Mouse (Mus musculus) lung, postnatal 36 days (tissue): ENCODE results near the gene Slc30a10.

ENCODE experiments used
- DNase-seq: peaks from one replicate; pipeline ENCODE4 v3.0.0; 2022; ENCODE audit warnings: mixed read lengths

Slc30a10 gene

GRCm38 (mm10) chr1:185469551-185470021 is 14.9 kb downstream of the Slc30a10 start:
- no peak for DNase-seq

- DNase-seq, result no peak
Observed at GRCm38 (mm10) chr1:185472025-185472720, 17.5 kb downstream of the Slc30a10 start.

GRCm38 (mm10) chr1:185472730-185473129 is 18.1 kb downstream of the Slc30a10 start:
- DNase-seq, result no peak

- DNase-seq, result no peak
Observed at GRCm38 (mm10) chr1:185473437-185473836, 18.8 kb downstream of the Slc30a10 start.

GRCm38 (mm10) chr1:185479861-185480260 is 25.2 kb downstream of the Slc30a10 start:
- DNase-seq, result no peak

- no peak for DNase-seq
Observed at GRCm38 (mm10) chr1:185482001-185482761, 27.5 kb downstream of the Slc30a10 start.

- DNase-seq, result no peak
Observed at GRCm38 (mm10) chr1:185482762-185483161, 28.1 kb downstream of the Slc30a10 start.

- no peak for DNase-seq
Observed at GRCm38 (mm10) chr1:185483356-185484057, 28.9 kb downstream of the Slc30a10 start.

GRCm38 (mm10) chr1:185484281-185484680 is 29.6 kb downstream of the Slc30a10 start:
- no peak for DNase-seq

GRCm38 (mm10) chr1:185489893-185490292 is 35.2 kb downstream of the Slc30a10 start:
- DNase-seq, result no peak

GRCm38 (mm10) chr1:185490603-185491002 is 36.0 kb downstream of the Slc30a10 start:
- DNase-seq, result no peak

- no peak for DNase-seq
Observed at GRCm38 (mm10) chr1:185493439-185494034, 38.9 kb downstream of the Slc30a10 start.

GRCm38 (mm10) chr1:185496791-185497460 is 42.3 kb downstream of the Slc30a10 start:
- DNase-seq, result no peak

- DNase-seq, result no peak
Observed at GRCm38 (mm10) chr1:185500602-185501001, 46.0 kb downstream of the Slc30a10 start.

GRCm38 (mm10) chr1:185501801-185502340 is 47.2 kb downstream of the Slc30a10 start:
- DNase-seq, result peak; percentile 17

- DNase-seq, result no peak
Observed at GRCm38 (mm10) chr1:185502550-185502949, 47.9 kb downstream of the Slc30a10 start.

GRCm38 (mm10) chr1:185509042-185509441 is 54.4 kb downstream of the Slc30a10 start:
- DNase-seq, result no peak

GRCm38 (mm10) chr1:185511306-185511705 is 56.7 kb downstream of the Slc30a10 start:
- DNase-seq, result no peak

GRCm38 (mm10) chr1:185515526-185515979 is 60.9 kb downstream of the Slc30a10 start:
- no peak for DNase-seq

GRCm38 (mm10) chr1:185516041-185516440 is 61.4 kb downstream of the Slc30a10 start:
- DNase-seq, result no peak

GRCm38 (mm10) chr1:185517566-185517965 is 62.9 kb downstream of the Slc30a10 start:
- peak; percentile 65 for DNase-seq
